Mouse (Mus musculus) midbrain, postnatal 0 days (tissue): ENCODE measurements around the gene Gm10100. TPM values are rescaled to one million over a fixed set of nuclear protein-coding genes. Genes with fewer than 3 reads are reported as not detected.
A peak's percentile ranks its signal among the peaks of the same experiment; 100 is the strongest.
"Not testable (repeated sequence)": the region's sequence is repeated elsewhere in the genome, so short reads cannot be mapped to it uniquely, and the experiment has no call there.

ENCODE experiments used
- ATAC-seq: fragments of 200-750 bp; cut with Nextera tagmentation; 2 replicates; pipeline ENCODE4 v1.8.0; 2017; ENCODE audit warnings: moderate number of reproducible peaks, mild to moderate bottlenecking, moderate TSS enrichment, moderate library complexity; ENCODE audit not compliant: low FRiP score
- DNase-seq: peaks from one replicate; pipeline ENCODE4 v3.0.0-alpha.2; 2015; ENCODE audit warnings: low spot score
- H3K27ac ChIP-seq: fragments of 300-500 bp; sonication (generic); 2 replicates; pipeline ENCODE4 v1.5.1; 2014; ENCODE audit warnings: low read depth, mild to moderate bottlenecking, low read length, mixed read lengths
- H3K27me3 ChIP-seq: fragments of 300-500 bp; sonication (generic); 2 replicates; pipeline ENCODE4 v1.6.1; 2014; ENCODE audit warnings: low read length, control low read depth, mixed read lengths; ENCODE audit not compliant: insufficient read depth
- H3K36me3 ChIP-seq: fragments of 300-500 bp; sonication (generic); 2 replicates; pipeline ENCODE4 v1.6.1; 2014; ENCODE audit warnings: low read length, control low read depth, mixed read lengths; ENCODE audit not compliant: insufficient read depth
- H3K4me1 ChIP-seq: fragments of 300-500 bp; sonication (generic); 2 replicates; pipeline ENCODE4 v1.6.1; 2014; ENCODE audit warnings: mild to moderate bottlenecking, control low read depth, antibody characterized with exemption, low read length, mixed read lengths; ENCODE audit not compliant: insufficient read depth
- H3K4me2 ChIP-seq: fragments of 300-500 bp; sonication (generic); 2 replicates; pipeline ENCODE4 v1.6.1; 2014; ENCODE audit warnings: low read depth, mild to moderate bottlenecking, low read length, mixed read lengths; ENCODE audit not compliant: poor library complexity, severe bottlenecking
- H3K4me3 ChIP-seq: fragments of 300-500 bp; sonication (generic); 2 replicates; pipeline ENCODE4 v1.5.1; 2014; ENCODE audit warnings: low read depth, mild to moderate bottlenecking, low read length, moderate library complexity
- H3K9ac ChIP-seq: fragments of 300-500 bp; sonication (generic); replicated peaks from 2 replicates; pipeline ENCODE4 v1.6.1; 2014; ENCODE audit warnings: mild to moderate bottlenecking, low read length, moderate library complexity, mixed read lengths; ENCODE audit not compliant: poor library complexity, severe bottlenecking
- H3K9me3 ChIP-seq: fragments of 300-500 bp; sonication (generic); 2 replicates; pipeline ENCODE4 v1.6.1; 2016; ENCODE audit warnings: low read length, control low read depth
- CTCF ChIP-seq: IDR thresholded peaks from 2 replicates; pipeline ENCODE4 v1.5.1; 2016; ENCODE audit warnings: antibody characterized with exemption, mild to moderate bottlenecking
- WGBS: fragments of 180-500 bp; shearing (Covaris S2); extraction: QIAGEN DNeasy Blood & Tissue Kit; methylation state at CpG from one replicate; pipeline ENCODE4 v1.1.7; 2014; 5-methylcytosine and 5-hydroxymethylcytosine counted together
- polyA plus RNA-seq: library from polyadenylated mRNA; unstranded; fragments of >200 nt; fragmentation: Nextera tagmentation; extraction: Ambion mirVana; gene quantifications from 2 replicates; pipeline ENCODE4 v1.2.1, GENCODE M21; 2015
- total RNA-seq: library from RNA; depleted of rRNA; stranded (reverse); fragments of >200 nt; gene quantifications from 2 replicates; pipeline ENCODE4 v1.2.3, GENCODE M21; 2014; rRNA removed

Gm10100 gene
- total and polyA plus RNA-seq, 2 experiments from 2014 or later = not detected

DNA sequence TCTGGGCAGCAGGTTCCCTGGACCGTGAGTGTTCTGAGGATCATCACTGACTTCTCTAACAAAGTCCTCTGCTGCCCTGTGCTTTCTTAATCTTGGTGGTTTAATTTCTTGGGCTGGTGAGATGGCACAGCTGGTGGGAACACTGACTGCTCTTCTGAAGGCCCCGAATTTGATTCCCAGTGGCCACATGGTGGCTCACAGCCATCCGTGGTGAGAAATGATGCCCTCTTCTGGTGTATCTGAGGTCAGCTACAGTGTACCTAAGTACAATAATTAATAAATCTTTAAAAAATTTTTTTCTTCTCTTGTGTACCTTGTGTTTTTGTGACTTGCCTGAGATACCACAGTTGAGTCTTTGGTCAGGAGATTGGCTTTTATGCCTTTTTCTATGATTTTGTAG, 26.0 kb downstream of the Gm10100 start:
- H3K4me3 ChIP-seq, ATAC-seq, H3K27ac ChIP-seq, H3K4me1 ChIP-seq, H3K9me3 ChIP-seq, H3K27me3 ChIP-seq, H3K9ac ChIP-seq, DNase-seq, H3K4me2 ChIP-seq, H3K36me3 ChIP-seq: not testable (repeated sequence)
- WGBS = 60% methylated on average over 3 of the region's 3 CpGs
- TF ChIP-seq CTCF = 0 out of 2 replicates have a peak, but pooled peaks have one; percentile 9

- peak; percentile 15; the same call in 1 of the 2 replicates for TF ChIP-seq CTCF
- H3K4me2 ChIP-seq = no peak overlapping the region
Measured at GRCm38 (mm10) chr10:77753448-77753847, 27.2 kb downstream of the Gm10100 start.

GRCm38 (mm10) chr10:77759582-77759981, 33.3 kb downstream of the Gm10100 start, which contains the start of gene Gm3233:
Gene Gm3233 (minus strand): TSS chr10:77759682.
- not testable (repeated sequence) for ATAC-seq, H3K4me1 ChIP-seq, H3K9ac ChIP-seq, H3K4me2 ChIP-seq, DNase-seq, H3K4me3 ChIP-seq, H3K36me3 ChIP-seq, H3K27ac ChIP-seq, H3K9me3 ChIP-seq, H3K27me3 ChIP-seq
- no CpG with 5 or more reads among the region's 1 CpGs for WGBS

More at GRCm38 (mm10) chr10:77753448-77753847, 27.2 kb downstream of the Gm10100 start:
- Histone ChIP-seq H3K27me3 (no peaks in the 10 kb centered on the region), H3K9ac (no peak overlapping the region), H3K27ac (no peak overlapping the region), H3K36me3 (no peaks in the 10 kb centered on the region), H3K4me1 (no peaks in the 10 kb centered on the region), H3K9me3 (no peaks in the 10 kb centered on the region), H3K4me3 (no peak overlapping the region)
- DNase-seq (no peak), ATAC-seq (no peak)

DNA sequence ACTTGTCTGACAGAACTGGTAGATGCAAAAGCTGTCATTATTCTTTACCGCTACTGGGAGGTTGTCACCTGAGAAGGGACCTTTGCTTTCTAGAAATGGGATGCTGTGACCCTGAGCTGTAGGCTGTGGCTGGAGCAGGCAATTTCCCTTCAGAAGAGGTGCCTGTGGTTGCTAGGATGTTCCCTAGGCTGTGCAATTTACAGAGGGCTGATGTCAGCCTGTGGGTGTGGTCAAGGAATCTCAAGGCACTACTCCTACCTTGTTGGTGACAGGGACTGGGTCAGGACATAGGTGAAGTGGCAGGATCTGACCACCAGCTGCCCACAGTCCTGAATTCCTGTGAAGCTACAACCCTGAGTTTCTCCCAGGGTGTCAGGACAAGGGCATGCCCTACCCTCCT, 43.4 kb downstream of the Gm10100 start:
- no peak for ATAC-seq

GRCm38 (mm10) chr10:77771225-77771624, 44.9 kb downstream of the Gm10100 start, which contains the start of gene Gm3238:
Gene Gm3238 (minus strand): TSS chr10:77771325.
- H3K27me3 ChIP-seq, H3K4me1 ChIP-seq, DNase-seq, ATAC-seq, H3K9ac ChIP-seq, H3K36me3 ChIP-seq, H3K9me3 ChIP-seq, H3K4me3 ChIP-seq, H3K4me2 ChIP-seq, H3K27ac ChIP-seq: not testable (repeated sequence)
- WGBS = no CpG with 5 or more reads among the region's 1 CpGs

More for the DNA sequence above, 43.4 kb downstream of the Gm10100 start:
- 0 out of 2 replicates have a peak, but pooled peaks cover 4% of the 10 kb centered on the region for H3K9me3 ChIP-seq
- H3K4me3 ChIP-seq = no peak overlapping the region
- H3K27ac ChIP-seq = no peak overlapping the region
- H3K36me3 ChIP-seq = no peaks in the 10 kb centered on the region
- WGBS = 90% methylated on average over 1 of the region's 1 CpGs
- DNase-seq = no peak
- H3K9ac ChIP-seq = no peak overlapping the region
- TF ChIP-seq CTCF = no peak
- no peak overlapping the region for H3K4me2 ChIP-seq
- no peaks in the 10 kb centered on the region for H3K4me1 ChIP-seq
- H3K27me3 ChIP-seq = no peaks in the 10 kb centered on the region

GRCm38 (mm10) chr10:77772142-77772541, 45.9 kb downstream of the Gm10100 start:
- not testable (repeated sequence) for H3K36me3 ChIP-seq, ATAC-seq

More at GRCm38 (mm10) chr10:77772142-77772541, 45.9 kb downstream of the Gm10100 start:
- H3K4me2 ChIP-seq, H3K4me3 ChIP-seq, H3K27ac ChIP-seq, H3K4me1 ChIP-seq, H3K9ac ChIP-seq, H3K27me3 ChIP-seq, DNase-seq, H3K9me3 ChIP-seq: not testable (repeated sequence)
- 88% methylated on average over 1 of the region's 3 CpGs for WGBS

Other genes with a start within 250 kb of the Gm10100 start
Only the 30 nearest of the 31 such genes appear.
- gene Fam207a, start 210.7 kb upstream of the Gm10100 start, total RNA-seq = 47.1 and 49.2 TPM in 2 replicates
- 32.7 and 34.9 TPM in 2 replicates for gene Fam207a, start 210.7 kb upstream of the Gm10100 start, polyA plus RNA-seq
- gene Itgb2, start 196.2 kb upstream of the Gm10100 start, total RNA-seq = 0.55 and 1.7 TPM in 2 replicates
- 0.69 and 1.2 TPM in 2 replicates for gene Itgb2, start 196.2 kb upstream of the Gm10100 start, polyA plus RNA-seq
- 87.2 and 116 TPM in 2 replicates for gene Pttg1ip, start 144.8 kb upstream of the Gm10100 start, total RNA-seq
- 74.7 and 79.0 TPM in 2 replicates for gene Pttg1ip, start 144.8 kb upstream of the Gm10100 start, polyA plus RNA-seq
- gene Sumo3, start 120.4 kb upstream of the Gm10100 start, total RNA-seq = 167 and 306 TPM in 2 replicates
- gene Sumo3, start 120.4 kb upstream of the Gm10100 start, polyA plus RNA-seq = 385 and 389 TPM in 2 replicates
- gene Gm49325, start 120.3 kb upstream of the Gm10100 start, total RNA-seq = not detected in 2 replicates
- gene Gm49325, start 120.3 kb upstream of the Gm10100 start, polyA plus RNA-seq = 6.9 and 10.5 TPM in 2 replicates
- 39.3 and 41.8 TPM in 2 replicates for gene Ube2g2, start 104.2 kb upstream of the Gm10100 start, total RNA-seq
- gene Ube2g2, start 104.2 kb upstream of the Gm10100 start, polyA plus RNA-seq = 67.2 and 70.6 TPM in 2 replicates
- 0.66 and 1.5 TPM in 2 replicates for gene Tspear, start 39.9 kb upstream of the Gm10100 start, total RNA-seq
- 0.63 and 1.3 TPM in 2 replicates for gene Tspear, start 39.9 kb upstream of the Gm10100 start, polyA plus RNA-seq
- gene Gm19402, start 35.7 kb upstream of the Gm10100 start, total RNA-seq = not detected in 2 replicates
- not detected in 2 replicates for gene Gm19402, start 35.7 kb upstream of the Gm10100 start, polyA plus RNA-seq
- gene Gm9508, start 29.3 kb upstream of the Gm10100 start, total RNA-seq = not detected in 2 replicates
- not detected in 2 replicates for gene Gm9508, start 29.3 kb upstream of the Gm10100 start, polyA plus RNA-seq
- not detected in 2 replicates for gene Gm10272, start 19.9 kb upstream of the Gm10100 start, total RNA-seq
- gene Gm10272, start 19.9 kb upstream of the Gm10100 start, polyA plus RNA-seq = not detected in 2 replicates
- gene Gm10024, start 15.0 kb upstream of the Gm10100 start, total RNA-seq = not detected in 2 replicates
- not detected in 2 replicates for gene Gm10024, start 15.0 kb upstream of the Gm10100 start, polyA plus RNA-seq
- gene Gm10142, start 10.7 kb upstream of the Gm10100 start, total RNA-seq = not detected in 2 replicates
- not detected in 2 replicates for gene Gm10142, start 10.7 kb upstream of the Gm10100 start, polyA plus RNA-seq
- gene Krtap12-1, start 5.9 kb upstream of the Gm10100 start, total RNA-seq = not detected in 2 replicates
- not detected in 2 replicates for gene Krtap12-1, start 5.9 kb upstream of the Gm10100 start, polyA plus RNA-seq
- gene Gm18596, start 16.2 kb downstream of the Gm10100 start, total RNA-seq = not detected in 2 replicates
- gene Gm18596, start 16.2 kb downstream of the Gm10100 start, polyA plus RNA-seq = not detected in 2 replicates
- not detected in 2 replicates for gene Gm9736, start 24.9 kb downstream of the Gm10100 start, total RNA-seq
- gene Gm9736, start 24.9 kb downstream of the Gm10100 start, polyA plus RNA-seq = not detected in 2 replicates
- gene Gm3233, start 33.2 kb downstream of the Gm10100 start, total RNA-seq = not detected in 2 replicates
- gene Gm3233, start 33.2 kb downstream of the Gm10100 start, polyA plus RNA-seq = not detected in 2 replicates
- not detected in 2 replicates for gene Gm3238, start 44.8 kb downstream of the Gm10100 start, total RNA-seq
- gene Gm3238, start 44.8 kb downstream of the Gm10100 start, polyA plus RNA-seq = not detected in 2 replicates
- gene Gm7138, start 50.5 kb downstream of the Gm10100 start, total RNA-seq = not detected in 2 replicates
- gene Gm7138, start 50.5 kb downstream of the Gm10100 start, polyA plus RNA-seq = not detected in 2 replicates
- not detected in 2 replicates for gene Gm3250, start 56.1 kb downstream of the Gm10100 start, total RNA-seq
- not detected in 2 replicates for gene Gm3250, start 56.1 kb downstream of the Gm10100 start, polyA plus RNA-seq
- gene Gm7137, start 61.7 kb downstream of the Gm10100 start, total RNA-seq = not detected in 2 replicates
- not detected in 2 replicates for gene Gm7137, start 61.7 kb downstream of the Gm10100 start, polyA plus RNA-seq
- gene Gm9639, start 68.6 kb downstream of the Gm10100 start, total RNA-seq = not detected in 2 replicates
- not detected in 2 replicates for gene Gm9639, start 68.6 kb downstream of the Gm10100 start, polyA plus RNA-seq
- not detected in 2 replicates for gene Gm19668, start 72.6 kb downstream of the Gm10100 start, total RNA-seq
- gene Gm19668, start 72.6 kb downstream of the Gm10100 start, polyA plus RNA-seq = not detected in 2 replicates
- not detected in 2 replicates for gene Gm9507, start 85.4 kb downstream of the Gm10100 start, total RNA-seq
- gene Gm9507, start 85.4 kb downstream of the Gm10100 start, polyA plus RNA-seq = not detected in 2 replicates
- gene Gm2696, start 88.2 kb downstream of the Gm10100 start, total RNA-seq = not detected in 2 replicates
- not detected in 2 replicates for gene Gm2696, start 88.2 kb downstream of the Gm10100 start, polyA plus RNA-seq
- 0.27 TPM in 1 of 2 replicates, not detected in the other for gene Krtap10-4, start 100.6 kb downstream of the Gm10100 start, total RNA-seq
- not detected in 2 replicates for gene Krtap10-4, start 100.6 kb downstream of the Gm10100 start, polyA plus RNA-seq
- gene Krtap10-10, start 109.5 kb downstream of the Gm10100 start, total RNA-seq = not detected in 2 replicates
- not detected in 2 replicates for gene Krtap10-10, start 109.5 kb downstream of the Gm10100 start, polyA plus RNA-seq
- not detected in 2 replicates for gene Gm36176, start 120.3 kb downstream of the Gm10100 start, total RNA-seq
- not detected in 2 replicates for gene Gm36176, start 120.3 kb downstream of the Gm10100 start, polyA plus RNA-seq
- not detected in 2 replicates for gene Gm10318, start 126.4 kb downstream of the Gm10100 start, total RNA-seq
- gene Gm10318, start 126.4 kb downstream of the Gm10100 start, polyA plus RNA-seq = not detected in 2 replicates
- gene Gm3285, start 135.5 kb downstream of the Gm10100 start, total RNA-seq = not detected in 2 replicates
- not detected in 2 replicates for gene Gm3285, start 135.5 kb downstream of the Gm10100 start, polyA plus RNA-seq
- 36.1 and 39.6 TPM in 2 replicates for gene Lrrc3, start 176.1 kb downstream of the Gm10100 start, total RNA-seq
- gene Lrrc3, start 176.1 kb downstream of the Gm10100 start, polyA plus RNA-seq = 29.7 and 29.9 TPM in 2 replicates